Mouse (Mus musculus): ENCODE measurements around the gene Hspb8.
"Not testable (repeated sequence)": the region's sequence is repeated elsewhere in the genome, so short reads cannot be mapped to it uniquely, and the experiment has no call there.

The Hspb8 gene

GRCm38 (mm10) chr5:116387302-116387935 is 35.2 kb downstream of the Hspb8 start:
- DNase-seq = no peak

DNA sequence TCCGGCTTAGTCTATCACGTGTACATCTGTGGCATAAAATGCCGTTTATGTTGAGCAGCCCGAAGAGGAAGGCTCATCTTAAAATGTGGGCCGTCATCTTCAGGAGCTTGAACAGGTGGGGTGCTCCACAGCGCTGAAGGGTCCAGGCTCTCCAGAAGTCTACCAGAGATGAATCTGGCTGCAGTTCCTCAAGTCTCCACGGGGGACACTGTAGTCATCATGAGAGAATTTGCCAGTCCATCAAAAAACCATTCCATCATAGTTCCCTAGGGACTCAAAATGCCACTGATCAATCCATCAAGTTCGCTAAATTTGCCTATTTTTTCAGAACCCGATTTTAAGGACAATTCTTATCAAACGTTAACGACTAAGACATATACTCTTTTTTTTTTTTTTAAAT is 36.6 kb downstream of the Hspb8 start:
- DNase-seq = peak; percentile 15 to 57

GRCm38 (mm10) chr5:116382646-116383045 is 40.0 kb downstream of the Hspb8 start:
- not testable (repeated sequence) for DNase-seq

GRCm38 (mm10) chr5:116381726-116382125 is 40.9 kb downstream of the Hspb8 start:
- no peak for DNase-seq

DNA sequence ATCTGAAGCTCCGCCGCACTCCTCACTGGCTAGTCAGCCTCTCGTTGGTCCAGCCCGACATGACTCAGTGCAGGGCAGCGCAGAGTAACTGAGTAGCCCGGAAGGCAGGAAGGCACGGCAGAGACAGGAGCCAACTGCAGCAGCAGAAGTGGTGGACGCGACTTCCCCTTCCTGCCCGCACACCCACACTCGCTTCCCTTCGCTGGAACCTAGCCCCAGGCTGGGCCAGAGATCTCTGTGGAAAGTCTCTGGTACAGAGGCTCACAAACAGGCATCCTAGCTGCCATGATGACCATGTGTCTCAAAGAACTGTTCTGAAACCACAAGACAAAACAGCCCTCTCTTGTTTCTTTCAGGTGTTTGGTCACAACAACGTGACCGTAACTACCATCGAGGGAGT is 41.4 kb downstream of the Hspb8 start:
- DNase-seq = no peak

- no peak for DNase-seq
These were observed 42.3 kb downstream of the Hspb8 start for GRCm38 (mm10) chr5:116380384-116380783.

GRCm38 (mm10) chr5:116378872-116379271 is 43.8 kb downstream of the Hspb8 start:
- no peak for DNase-seq

DNA sequence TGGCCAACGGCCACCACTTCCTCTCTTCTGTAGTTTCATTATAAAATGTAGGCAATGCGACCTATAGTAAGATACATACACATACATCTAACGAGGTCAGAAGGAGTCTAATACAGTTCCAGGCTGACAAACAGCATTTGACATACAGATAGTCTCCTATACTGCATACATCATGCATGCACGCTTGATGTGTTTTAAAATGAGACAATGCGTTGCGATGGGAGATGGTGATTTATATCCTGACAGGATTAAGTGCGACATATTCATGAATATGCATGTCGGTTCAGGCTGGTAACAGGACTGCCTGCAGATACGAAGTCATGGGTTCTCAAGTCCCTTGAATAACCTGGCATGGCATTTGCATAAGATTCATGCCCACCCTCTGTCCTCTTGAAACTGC is 54.7 kb downstream of the Hspb8 start:
- no peak for DNase-seq

GRCm38 (mm10) chr5:116366889-116367682 is 55.6 kb downstream of the Hspb8 start:
- no peak for DNase-seq

DNA sequence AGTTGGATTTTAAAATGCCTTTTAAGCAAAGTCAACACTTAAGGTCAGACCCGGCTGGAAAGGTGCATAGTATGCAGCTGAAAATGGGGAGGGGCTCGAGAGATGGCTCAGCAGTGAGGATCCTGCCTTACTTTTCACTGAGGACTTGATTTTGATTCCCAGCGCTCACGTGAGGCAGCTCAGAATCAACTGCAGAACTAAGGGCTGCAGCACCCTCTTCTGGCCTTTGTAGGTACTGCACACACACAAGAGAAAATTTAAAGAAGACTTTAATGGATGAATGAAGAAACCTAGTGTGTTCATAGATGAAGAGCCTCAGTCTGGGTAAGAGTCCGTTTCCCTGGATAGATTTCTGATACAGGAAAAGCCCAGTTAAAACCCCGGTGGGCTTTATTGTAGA is 61.3 kb downstream of the Hspb8 start:
- no peak for DNase-seq

GRCm38 (mm10) chr5:116360751-116361150 is 61.9 kb downstream of the Hspb8 start:
- DNase-seq = no peak
